Comparison of ENCODE assay signal across 8 mouse cellular contexts in genomic region chr17:56219805-56220204, GRCm38 (mm10). TPM values are rescaled to one million over a fixed set of nuclear protein-coding genes. Genes with fewer than 3 reads are reported as not detected.
DNase-seq lines count a peak whose midpoint lies in the region; ATAC-seq and TF ChIP-seq lines count a peak whose summit lies in the region.

No protein-coding gene starts in this region.

- intact Hi-C loops in left cerebral cortex, postnatal 25 days (cut with DNase I) = loop anchor here (2.0 kb wide), 1 partner anchor 31 kb away; no protein-coding TSS in a partner anchor

- H3K9ac ChIP-seq in hindbrain, embryonic 15.5 days = no peak overlapping the region
- no peak overlapping the region for H3K9ac ChIP-seq in hindbrain, postnatal 0 days (replicated peaks; ENCODE audit: low read length)
- no peak overlapping the region for H3K9ac ChIP-seq in embryonic facial prominence, embryonic 14.5 days (ENCODE audit: low read depth, low read length)

- no peak for ATAC-seq in hindbrain, embryonic 15.5 days (ENCODE audit: low FRiP score, low read depth)
- no peak for ATAC-seq in hindbrain, postnatal 0 days
- ATAC-seq in embryonic facial prominence, embryonic 14.5 days (ENCODE audit: low read depth) = no peak

- WGBS in hindbrain, embryonic 15.5 days = 57% methylated on average over 3 of the region's 3 CpGs
- WGBS in hindbrain, postnatal 0 days = 56% methylated on average over 3 of the region's 3 CpGs
- WGBS in embryonic facial prominence, embryonic 14.5 days = 54% methylated on average over 3 of the region's 3 CpGs

- H3K27ac ChIP-seq in hindbrain, embryonic 15.5 days (replicated peaks) = no peak overlapping the region
- H3K27ac ChIP-seq in hindbrain, postnatal 0 days = no peak overlapping the region
- H3K27ac ChIP-seq in embryonic facial prominence, embryonic 14.5 days (replicated peaks; ENCODE audit: low read depth, low read length) = no peak overlapping the region

- H3K4me2 ChIP-seq in hindbrain, embryonic 15.5 days = peak overlapping the region; percentile 92; the same call in 1 of the 2 replicates
- no peak overlapping the region for H3K4me2 ChIP-seq in hindbrain, postnatal 0 days (ENCODE audit: low read depth, low read length)
- H3K4me2 ChIP-seq in embryonic facial prominence, embryonic 14.5 days (ENCODE audit: low read depth, low read length) = no peak overlapping the region

- H3K4me1 ChIP-seq in hindbrain, embryonic 15.5 days (replicated peaks) = peaks cover 34% of the 10 kb centered on the region
- peaks cover 15% of the 10 kb centered on the region for H3K4me1 ChIP-seq in hindbrain, postnatal 0 days (ENCODE audit: insufficient read depth, low read length)
- peaks cover 15% of the 10 kb centered on the region for H3K4me1 ChIP-seq in embryonic facial prominence, embryonic 14.5 days (ENCODE audit: control insufficient read depth, insufficient read depth, low read length)

- H3K36me3 ChIP-seq in hindbrain, embryonic 15.5 days = no peaks in the 10 kb centered on the region
- no peaks in the 10 kb centered on the region for H3K36me3 ChIP-seq in hindbrain, postnatal 0 days (ENCODE audit: insufficient read depth, low read length)
- H3K36me3 ChIP-seq in embryonic facial prominence, embryonic 14.5 days (ENCODE audit: control insufficient read depth, insufficient read depth, low read length) = no peaks in the 10 kb centered on the region

- no peak for TF ChIP-seq CTCF in hindbrain, postnatal 0 days (IDR thresholded peaks at IDR 0.05; ENCODE audit: low read depth)

- DNase-seq in hindbrain, postnatal 0 days (ENCODE audit: low spot score) = no peak
- DNase-seq in embryonic facial prominence, embryonic 14.5 days (ENCODE audit: low spot score) = peak; percentile 25
- peak; percentile 50 for DNase-seq in kidney, adult 18-20 months
- peak; percentile 84 for DNase-seq in lung, postnatal 25 days (ENCODE audit: low spot score)
- no peak for DNase-seq in left cerebral cortex, postnatal 25 days (ENCODE audit: low spot score in 2 of 2)
- DNase-seq in embryo, embryonic 10.5 days (ENCODE audit: low spot score) = no peak
- no peak for DNase-seq in cerebellum, adult 9-11 months

- H3K9me3 ChIP-seq in hindbrain, embryonic 15.5 days = no peaks in the 10 kb centered on the region
- no peaks in the 10 kb centered on the region for H3K9me3 ChIP-seq in hindbrain, postnatal 0 days (ENCODE audit: low read length)
- H3K9me3 ChIP-seq in embryonic facial prominence, embryonic 14.5 days (ENCODE audit: control insufficient read depth, low read length) = no peaks in the 10 kb centered on the region

- no peak overlapping the region for H3K4me3 ChIP-seq in hindbrain, embryonic 15.5 days
- H3K4me3 ChIP-seq in hindbrain, postnatal 0 days (ENCODE audit: low read length) = no peak overlapping the region
- H3K4me3 ChIP-seq in embryonic facial prominence, embryonic 14.5 days (ENCODE audit: low read depth, low read length) = 0 out of 2 replicates have a peak overlapping the region, but pooled peaks have one; percentile 75

- H3K27me3 ChIP-seq in hindbrain, embryonic 15.5 days = no peaks in the 10 kb centered on the region
- no peaks in the 10 kb centered on the region for H3K27me3 ChIP-seq in hindbrain, postnatal 0 days (ENCODE audit: insufficient read depth, low read length)
- H3K27me3 ChIP-seq in embryonic facial prominence, embryonic 14.5 days (replicated peaks; ENCODE audit: control insufficient read depth, insufficient read depth, low read length) = no peaks in the 10 kb centered on the region

RNA-seq across cellular contexts. Expression of gene Dpp9, which starts 1.1 kb away (rescaled TPM):
- polyA plus RNA-seq in hindbrain, embryonic 15.5 days (2015; fragmentation: Nextera tagmentation; extraction: Ambion mirVana) = 25.6 and 28.8 TPM in 2 replicates
- total RNA-seq in hindbrain, postnatal 0 days (2014; rRNA removed) = 30.3 and 31.3 TPM in 2 replicates
- 18.9 and 19.0 TPM in 2 replicates for polyA plus RNA-seq in hindbrain, postnatal 0 days (2015; fragmentation: Nextera tagmentation; extraction: Ambion mirVana)
- polyA plus RNA-seq in embryonic facial prominence, embryonic 14.5 days (2014; fragmentation: Nextera tagmentation; extraction: Ambion mirVana) = 32.5 and 37.1 TPM in 2 replicates
- 10 to 100 TPM; 68.3 to 71.4 TPM for total RNA-seq in left cerebral cortex, postnatal 25 days (2021)

RNA-seq across cellular contexts. Expression of gene Mydgf, which starts 36.1 kb away (rescaled TPM):
- polyA plus RNA-seq in hindbrain, embryonic 15.5 days (2015; fragmentation: Nextera tagmentation; extraction: Ambion mirVana) = 76.2 and 78.6 TPM in 2 replicates
- 58.1 and 59.0 TPM in 2 replicates for total RNA-seq in hindbrain, postnatal 0 days (2014; rRNA removed)
- 86.6 and 86.9 TPM in 2 replicates for polyA plus RNA-seq in hindbrain, postnatal 0 days (2015; fragmentation: Nextera tagmentation; extraction: Ambion mirVana)
- 98.8 and 99.5 TPM in 2 replicates for polyA plus RNA-seq in embryonic facial prominence, embryonic 14.5 days (2014; fragmentation: Nextera tagmentation; extraction: Ambion mirVana)
- total RNA-seq in left cerebral cortex, postnatal 25 days (2021) = 10 to 100 TPM; 40.5 to 42.1 TPM

RNA-seq across cellular contexts. Expression of gene Fem1a, which starts 36.8 kb away (rescaled TPM):
- 18.2 and 18.8 TPM in 2 replicates for polyA plus RNA-seq in hindbrain, embryonic 15.5 days (2015; fragmentation: Nextera tagmentation; extraction: Ambion mirVana)
- total RNA-seq in hindbrain, postnatal 0 days (2014; rRNA removed) = 47.0 and 49.2 TPM in 2 replicates
- polyA plus RNA-seq in hindbrain, postnatal 0 days (2015; fragmentation: Nextera tagmentation; extraction: Ambion mirVana) = 15.1 and 15.7 TPM in 2 replicates
- polyA plus RNA-seq in embryonic facial prominence, embryonic 14.5 days (2014; fragmentation: Nextera tagmentation; extraction: Ambion mirVana) = 19.6 and 20.5 TPM in 2 replicates
- 10 to 100 TPM; 33.5 to 34.1 TPM for total RNA-seq in left cerebral cortex, postnatal 25 days (2021)

RNA-seq across cellular contexts. Expression of gene Ticam1, which starts 56.8 kb away (rescaled TPM):
- 1.3 and 1.8 TPM in 2 replicates for polyA plus RNA-seq in hindbrain, embryonic 15.5 days (2015; fragmentation: Nextera tagmentation; extraction: Ambion mirVana)
- total RNA-seq in hindbrain, postnatal 0 days (2014; rRNA removed) = 3.1 and 3.4 TPM in 2 replicates
- 1.2 and 1.3 TPM in 2 replicates for polyA plus RNA-seq in hindbrain, postnatal 0 days (2015; fragmentation: Nextera tagmentation; extraction: Ambion mirVana)
- 6.9 and 8.1 TPM in 2 replicates for polyA plus RNA-seq in embryonic facial prominence, embryonic 14.5 days (2014; fragmentation: Nextera tagmentation; extraction: Ambion mirVana)
- 1 to 10 TPM; 5.2 to 5.4 TPM for total RNA-seq in left cerebral cortex, postnatal 25 days (2021)

RNA-seq across cellular contexts. Expression of gene Tnfaip8l1, which starts 57.5 kb away (rescaled TPM):
- polyA plus RNA-seq in hindbrain, embryonic 15.5 days (2015; fragmentation: Nextera tagmentation; extraction: Ambion mirVana) = 9.5 and 10.7 TPM in 2 replicates
- total RNA-seq in hindbrain, postnatal 0 days (2014; rRNA removed) = 14.4 and 17.8 TPM in 2 replicates
- 6.9 and 7.1 TPM in 2 replicates for polyA plus RNA-seq in hindbrain, postnatal 0 days (2015; fragmentation: Nextera tagmentation; extraction: Ambion mirVana)
- 10.2 and 12.3 TPM in 2 replicates for polyA plus RNA-seq in embryonic facial prominence, embryonic 14.5 days (2014; fragmentation: Nextera tagmentation; extraction: Ambion mirVana)
- 1 to 10 TPM; 7.8 to 8.9 TPM for total RNA-seq in left cerebral cortex, postnatal 25 days (2021)

Comparison
In these comparisons a context has a peak if more than half of its experiments do, and no peak if none do; other contexts are left out.
1. DNase-seq: peak in embryonic facial prominence, embryonic 14.5 days (single experiment), kidney, adult 18-20 months (single experiment) and lung, postnatal 25 days (single experiment); none in hindbrain, postnatal 0 days (single experiment), left cerebral cortex, postnatal 25 days (0 of 2), embryo, embryonic 10.5 days (single experiment) and cerebellum, adult 9-11 months (single experiment).